In the genomic region with DNA sequence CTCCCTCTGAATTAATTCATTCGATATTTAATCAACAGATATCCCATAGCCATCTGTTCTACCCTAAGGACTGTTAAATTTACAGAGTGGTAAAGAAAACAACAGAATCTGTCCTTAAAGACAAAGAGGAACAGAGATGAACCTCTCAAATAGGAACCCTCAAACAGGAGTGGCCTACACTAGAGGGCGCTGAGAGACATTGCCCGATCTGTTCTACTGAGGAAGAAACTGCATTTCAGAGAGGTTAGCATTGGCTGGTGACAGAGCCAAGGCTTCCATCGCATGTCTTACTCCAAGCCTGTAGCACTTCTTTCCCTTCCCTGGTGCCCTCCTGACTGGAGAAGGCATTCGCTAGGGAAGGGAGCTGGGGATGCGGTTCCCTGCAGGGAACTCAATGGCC, we compare ENCODE assay signal across 8 mouse cellular contexts.
A peak's percentile ranks its signal among the peaks of the same experiment; 100 is the strongest.
DNase-seq lines count a peak whose midpoint lies in the region; ATAC-seq lines count a peak whose summit lies in the region.

No protein-coding gene starts in this region.

- peaks cover 3% of the 10 kb centered on the region; the same call in 1 of the 2 replicates for H3K4me1 ChIP-seq in kidney, embryonic 15.5 days
- no peaks in the 10 kb centered on the region for H3K4me1 ChIP-seq in intestine, embryonic 16.5 days (ENCODE audit: control insufficient read depth, insufficient read depth, low read length)

- no peak overlapping the region for H3K27ac ChIP-seq in kidney, embryonic 15.5 days
- H3K27ac ChIP-seq in intestine, embryonic 16.5 days (ENCODE audit: low read length): no peak overlapping the region

- H3K4me2 ChIP-seq in kidney, embryonic 15.5 days: no peak overlapping the region
- no peak overlapping the region for H3K4me2 ChIP-seq in intestine, embryonic 16.5 days (ENCODE audit: low read depth, low read length)

- WGBS in kidney, embryonic 15.5 days: 32% methylated on average over 6 of the region's 6 CpGs
- 30% methylated on average over 6 of the region's 6 CpGs for WGBS in intestine, embryonic 16.5 days

- ATAC-seq in kidney, embryonic 15.5 days (replicated peaks; ENCODE audit: low FRiP score): no peak
- ATAC-seq in intestine, embryonic 16.5 days: no peak

- no peak overlapping the region for H3K4me3 ChIP-seq in kidney, embryonic 15.5 days (replicated peaks)
- no peak overlapping the region for H3K4me3 ChIP-seq in intestine, embryonic 16.5 days (ENCODE audit: low read length)

- DNase-seq in kidney, adult 18-20 months: peak; percentile 15
- DNase-seq in ZHBTc4 (ENCODE audit: low read depth, low spot score): peak; percentile 35
- peak; percentile 67 to 74 for DNase-seq in cerebellum, adult 18-20 months
- peak; percentile 54 for DNase-seq in kidney, postnatal 10 days
- peak; percentile 65 for DNase-seq in retina, embryonic 14.5 days (ENCODE audit: low spot score)
- no peak for DNase-seq in MN1 (ENCODE audit: low spot score)

- no peaks in the 10 kb centered on the region for H3K27me3 ChIP-seq in kidney, embryonic 15.5 days
- no peaks in the 10 kb centered on the region for H3K27me3 ChIP-seq in intestine, embryonic 16.5 days (replicated peaks; ENCODE audit: control insufficient read depth, insufficient read depth, low read length)

- no peaks in the 10 kb centered on the region for H3K36me3 ChIP-seq in kidney, embryonic 15.5 days
- no peaks in the 10 kb centered on the region for H3K36me3 ChIP-seq in intestine, embryonic 16.5 days (ENCODE audit: control insufficient read depth, insufficient read depth, low read length)

- H3K9ac ChIP-seq in kidney, embryonic 15.5 days: no peak overlapping the region
- no peak overlapping the region for H3K9ac ChIP-seq in intestine, embryonic 16.5 days (ENCODE audit: low read depth, low read length)

- no peaks in the 10 kb centered on the region for H3K9me3 ChIP-seq in kidney, embryonic 15.5 days (replicated peaks)
- no peaks in the 10 kb centered on the region for H3K9me3 ChIP-seq in intestine, embryonic 16.5 days (ENCODE audit: control insufficient read depth, low read length)
